Comparison of ENCODE assay signal across 12 mouse cellular contexts in genomic region chr13:95780038-95780437, GRCm38 (mm10).
"Had no signal": no experiment of that assay in that cellular context is flagged by ENCODE, and none has a peak within 500 bp of the region (broad histone marks: within the 10 kb centered on the region; RNA-seq: fewer than 3 reads in every experiment).

No protein-coding gene starts in this region.

- H3K4me2 ChIP-seq: midbrain, embryonic 13.5 days had no signal

- ATAC-seq: hindbrain, embryonic 16.5 days; inflammation-experienced regulatory T-cells, adult 6 months; lung, postnatal 0 days; midbrain, embryonic 13.5 days had no signal

- H3K27me3 ChIP-seq: midbrain, embryonic 13.5 days had no signal

- H3K36me3 ChIP-seq: limb, embryonic 10.5 days; midbrain, embryonic 13.5 days had no signal

- H3K4me3 ChIP-seq: left cerebral cortex, adult 2 months; limb, embryonic 10.5 days; midbrain, embryonic 13.5 days had no signal

- H3K9me3 ChIP-seq: limb, embryonic 10.5 days; midbrain, embryonic 13.5 days had no signal

- H3K9ac ChIP-seq: liver, embryonic 14.5 days; midbrain, embryonic 13.5 days had no signal

- H3K27ac ChIP-seq: left cerebral cortex, adult 2 months; limb, embryonic 10.5 days; liver, embryonic 14.5 days; midbrain, embryonic 13.5 days had no signal

- DNase-seq: lung, adult 2 months; lung, postnatal 36 days; right cerebral cortex, postnatal 14 days; thymus, adult 2 months; thymus, postnatal 25 days had no signal
